Mouse (Mus musculus) neural tube, embryonic 10.5 days (tissue): Measurements from ENCODE around the gene Pilra.

Experiments
- DNase-seq: peaks from one replicate; pipeline ENCODE4 v3.0.0-alpha.2; 2017; ENCODE audit warnings: low spot score; ENCODE audit errors: extremely low spot score

Pilra gene

GRCm38 (mm10) chr5:137825030-137825429 is 11.1 kb downstream of the Pilra start:
- no peak for DNase-seq

- no peak for DNase-seq
Observed at GRCm38 (mm10) chr5:137823455-137824045, 12.5 kb downstream of the Pilra start.

GRCm38 (mm10) chr5:137822602-137823001 is 13.5 kb downstream of the Pilra start:
- no peak for DNase-seq

GRCm38 (mm10) chr5:137822126-137822525 is 14.0 kb downstream of the Pilra start:
- DNase-seq, result no peak

GRCm38 (mm10) chr5:137817466-137818222 is 18.4 kb downstream of the Pilra start:
- DNase-seq, result no peak

GRCm38 (mm10) chr5:137808316-137808715 is 27.8 kb downstream of the Pilra start:
- DNase-seq, result no peak

- DNase-seq, result no peak
Observed at GRCm38 (mm10) chr5:137806158-137806557, 29.9 kb downstream of the Pilra start.

- no peak for DNase-seq
Observed at GRCm38 (mm10) chr5:137800917-137801316, 35.2 kb downstream of the Pilra start.

GRCm38 (mm10) chr5:137796606-137797005 is 39.5 kb downstream of the Pilra start:
- DNase-seq, result no peak

GRCm38 (mm10) chr5:137791553-137791952 is 44.5 kb downstream of the Pilra start:
- no peak for DNase-seq

- no peak for DNase-seq
Observed at GRCm38 (mm10) chr5:137788946-137789531, 47.0 kb downstream of the Pilra start.

GRCm38 (mm10) chr5:137788171-137788570 is 47.9 kb downstream of the Pilra start:
- DNase-seq, result no peak

- DNase-seq, result peak; percentile 96
Observed at GRCm38 (mm10) chr5:137787151-137787928, 48.7 kb downstream of the Pilra start, which contains the start of the genes Mepce and Zcwpw1. Mepce (minus strand) TSS chr5:137787655. Zcwpw1 (plus strand) TSS chr5:137787798.

GRCm38 (mm10) chr5:137786109-137786942 is 49.8 kb downstream of the Pilra start:
- DNase-seq, result peak; percentile 99

GRCm38 (mm10) chr5:137785164-137786031 is 50.7 kb downstream of the Pilra start:
- peak; percentile 35 for DNase-seq

- DNase-seq, result no peak
Observed at GRCm38 (mm10) chr5:137784546-137784945, 51.5 kb downstream of the Pilra start.

GRCm38 (mm10) chr5:137783901-137784540 is 52.1 kb downstream of the Pilra start:
- no peak for DNase-seq

GRCm38 (mm10) chr5:137782776-137783522 is 53.1 kb downstream of the Pilra start:
- DNase-seq, result no peak

- no peak for DNase-seq
Observed at GRCm38 (mm10) chr5:137781661-137782060, 54.4 kb downstream of the Pilra start.
